Mouse (Mus musculus) lung, postnatal 0 days (tissue): Measurements from ENCODE around the gene Lce1b. TPM values are rescaled to one million over a fixed set of nuclear protein-coding genes. Genes with fewer than 3 reads are reported as not detected.
"Not testable (repeated sequence)": the region's sequence is repeated elsewhere in the genome, so short reads cannot be mapped to it uniquely, and the experiment has no call there.

ENCODE experiments used
- ATAC-seq: fragments of 200-750 bp; cut with Nextera tagmentation; 2 replicates; pipeline ENCODE4 v1.8.0; 2017; ENCODE audit warnings: moderate library complexity
- DNase-seq: peaks from one replicate; pipeline ENCODE4 v3.0.0-alpha.2; 2016; ENCODE audit warnings: low spot score
- H3K27ac ChIP-seq: fragments of 300-500 bp; sonication (generic); 2 replicates; pipeline ENCODE4 v1.5.1; 2014; ENCODE audit warnings: antibody characterized with exemption, mild to moderate bottlenecking, low read length, mixed read lengths
- H3K27me3 ChIP-seq: fragments of 300-500 bp; sonication (generic); replicated peaks from 2 replicates; pipeline ENCODE4 v1.6.1; 2014; ENCODE audit warnings: low read length, mixed read lengths; ENCODE audit not compliant: insufficient read depth
- H3K36me3 ChIP-seq: fragments of 300-500 bp; sonication (generic); 2 replicates; pipeline ENCODE4 v1.6.1; 2014; ENCODE audit warnings: low read length, mixed read lengths; ENCODE audit not compliant: insufficient read depth
- H3K4me1 ChIP-seq: fragments of 300-500 bp; sonication (generic); 2 replicates; pipeline ENCODE4 v1.6.1; 2014; ENCODE audit warnings: antibody characterized with exemption, low read depth, low read length, mixed read lengths; ENCODE audit not compliant: insufficient read depth
- H3K4me2 ChIP-seq: fragments of 300-500 bp; sonication (generic); replicated peaks from 2 replicates; pipeline ENCODE4 v1.6.1; 2014; ENCODE audit warnings: low read depth, mild to moderate bottlenecking, low read length, moderate library complexity, mixed read lengths
- H3K4me3 ChIP-seq: fragments of 300-500 bp; sonication (generic); 2 replicates; pipeline ENCODE4 v1.5.1; 2014; ENCODE audit warnings: low read depth, low read length
- H3K9ac ChIP-seq: fragments of 300-500 bp; sonication (generic); replicated peaks from 2 replicates; pipeline ENCODE4 v1.6.1; 2014; ENCODE audit warnings: low read depth, mild to moderate bottlenecking
- H3K9me3 ChIP-seq: fragments of 300-500 bp; sonication (generic); 2 replicates; pipeline ENCODE4 v1.6.1; 2016; ENCODE audit warnings: low read length, mixed read lengths
- CTCF ChIP-seq: IDR thresholded peaks from 2 replicates; pipeline ENCODE4 v1.5.1; 2016; ENCODE audit warnings: antibody characterized with exemption, mild to moderate bottlenecking
- EP300 ChIP-seq: IDR thresholded peaks from 2 replicates; pipeline ENCODE4 v1.6.1; 2016; ENCODE audit warnings: antibody characterized with exemption, mild to moderate bottlenecking, control low read depth
- WGBS: fragments of 180-500 bp; shearing (Covaris S2); extraction: QIAGEN DNeasy Blood & Tissue Kit; methylation state at CpG from one replicate; pipeline ENCODE4 v1.1.7; 2014; 5-methylcytosine and 5-hydroxymethylcytosine counted together
- polyA plus RNA-seq: library from polyadenylated mRNA; unstranded; fragments of >200 nt; fragmentation: Nextera tagmentation; extraction: Ambion mirVana; gene quantifications from 2 replicates; pipeline ENCODE4 v1.2.1, GENCODE M21; 2015

Lce1b gene
- polyA plus RNA-seq: not detected in 2 replicates

DNA sequence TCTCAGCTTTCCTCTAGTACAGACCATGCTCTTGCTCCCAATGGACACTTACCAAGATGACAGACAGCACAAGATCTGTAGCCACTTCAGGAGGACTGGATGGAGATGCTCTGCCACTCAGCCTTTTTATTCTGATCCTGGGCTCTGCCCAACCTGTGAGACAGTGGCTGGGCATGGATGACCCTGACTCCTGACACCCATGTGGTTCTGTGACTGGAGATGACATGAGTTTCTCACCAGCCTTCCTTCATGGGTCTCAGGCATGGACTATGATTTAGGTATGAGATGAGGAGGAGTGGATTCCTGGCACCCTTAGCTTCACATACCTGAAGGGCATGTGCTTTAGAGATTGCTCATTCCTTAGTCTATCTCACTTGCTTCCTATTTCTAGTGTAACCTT is at the start of gene Lce1b:
Gene Lce1b (minus strand): TSS at position 101 of the 400 bp plus-strand sequence.
- TF ChIP-seq EP300: no peak
- no peak for TF ChIP-seq CTCF
- Histone ChIP-seq H3K9ac (no peak within 1 kb of the TSS), H3K4me1 (no peaks in the 10 kb centered on the region)

DNA sequence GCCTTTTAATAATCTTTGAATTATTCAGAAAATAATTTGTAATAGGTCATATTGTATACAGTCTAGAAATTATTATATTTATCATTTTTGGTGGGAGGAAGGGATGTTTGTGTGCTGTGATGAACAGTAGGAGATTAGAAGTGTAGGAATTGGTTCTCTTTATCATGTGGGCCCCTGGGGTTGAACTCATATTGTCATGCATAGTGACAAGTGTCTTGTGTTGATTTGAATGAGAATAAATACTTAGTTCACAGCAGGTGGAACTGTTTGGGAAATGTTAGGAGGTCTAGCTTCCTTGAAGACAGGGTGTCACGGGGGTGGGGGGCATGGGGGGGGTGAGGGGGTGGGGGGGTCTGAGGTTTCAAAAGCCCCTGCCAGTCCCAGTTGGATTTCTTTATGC is 37.9 kb upstream of the Lce1b start:
- Histone ChIP-seq H3K27me3 (no peaks in the 10 kb centered on the region), H3K4me3 (no peak overlapping the region), H3K4me1 (no peaks in the 10 kb centered on the region), H3K9me3 (no peaks in the 10 kb centered on the region), H3K27ac (no peak overlapping the region), H3K36me3 (no peaks in the 10 kb centered on the region), H3K4me2 (no peak overlapping the region), H3K9ac (no peak overlapping the region)
- TF ChIP-seq CTCF (no peak), EP300 (no peak)
- DNase-seq: no peak
- no peak for ATAC-seq
- 22% methylated on average over 1 of the region's 1 CpGs for WGBS

More for the DNA sequence above, at the start of gene Lce1b:
- no peaks in the 10 kb centered on the region for H3K27me3 ChIP-seq
- H3K9me3 ChIP-seq: no peaks in the 10 kb centered on the region
- DNase-seq (no peak), ATAC-seq (no peak)
- H3K27ac ChIP-seq: no peak within 1 kb of the TSS
- no peaks in the 10 kb centered on the region for H3K36me3 ChIP-seq
- H3K4me2 ChIP-seq: no peak within 1 kb of the TSS
- H3K4me3 ChIP-seq: no peak within 1 kb of the TSS

DNA sequence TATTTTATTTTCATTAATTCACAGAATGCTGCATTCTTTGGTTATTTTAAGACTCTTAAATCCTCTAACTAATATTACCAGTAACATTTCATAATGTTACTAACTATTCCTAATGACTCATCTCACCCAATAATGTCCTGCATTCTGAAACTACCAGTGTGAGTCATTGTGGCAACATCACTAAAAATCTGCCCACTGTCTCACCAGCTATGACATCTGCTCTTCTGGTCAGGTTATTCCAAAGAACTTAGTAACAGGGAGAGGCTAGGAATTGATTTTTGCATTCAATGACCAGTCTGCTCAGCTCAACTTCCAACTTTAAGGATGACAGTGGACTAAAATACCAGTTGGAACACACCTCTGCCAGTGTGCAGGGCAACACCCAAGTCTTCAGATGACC is 35.0 kb upstream of the Lce1b start:
- H3K27ac ChIP-seq: no peak overlapping the region
- ATAC-seq (no peak), DNase-seq (no peak)
- H3K4me3 ChIP-seq: no peak overlapping the region
- TF ChIP-seq CTCF (no peak), EP300 (no peak)
- H3K4me2 ChIP-seq: no peak overlapping the region
- no peaks in the 10 kb centered on the region for H3K4me1 ChIP-seq
- H3K36me3 ChIP-seq: no peaks in the 10 kb centered on the region
- no peaks in the 10 kb centered on the region for H3K9me3 ChIP-seq
- no peaks in the 10 kb centered on the region for H3K27me3 ChIP-seq
- H3K9ac ChIP-seq: no peak overlapping the region

DNA sequence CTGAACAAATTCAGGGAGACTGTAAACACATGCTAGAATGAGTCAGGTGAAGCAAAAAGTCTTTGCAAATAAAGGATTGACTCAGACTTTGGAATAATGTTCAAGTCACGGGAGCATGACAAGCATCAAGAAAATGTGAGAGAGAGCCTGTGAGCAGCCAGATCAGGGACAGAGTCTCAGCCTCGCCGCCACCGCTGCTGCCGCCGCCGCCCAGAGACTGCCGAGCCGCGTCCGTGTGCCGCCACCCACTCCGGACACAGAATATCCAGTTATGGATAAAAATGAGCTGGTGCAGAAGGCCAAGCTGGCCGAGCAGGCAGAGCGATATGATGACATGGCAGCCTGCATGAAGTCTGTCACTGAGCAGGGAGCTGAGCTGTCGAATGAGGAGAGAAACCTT is 32.4 kb upstream of the Lce1b start:
- not testable (repeated sequence) for H3K36me3 ChIP-seq, H3K4me2 ChIP-seq, H3K9me3 ChIP-seq, H3K27me3 ChIP-seq, H3K4me1 ChIP-seq, H3K27ac ChIP-seq, DNase-seq, H3K9ac ChIP-seq, H3K4me3 ChIP-seq, ATAC-seq
- 50% methylated on average over 16 of the region's 16 CpGs for whole genome bisulfite sequencing

DNA sequence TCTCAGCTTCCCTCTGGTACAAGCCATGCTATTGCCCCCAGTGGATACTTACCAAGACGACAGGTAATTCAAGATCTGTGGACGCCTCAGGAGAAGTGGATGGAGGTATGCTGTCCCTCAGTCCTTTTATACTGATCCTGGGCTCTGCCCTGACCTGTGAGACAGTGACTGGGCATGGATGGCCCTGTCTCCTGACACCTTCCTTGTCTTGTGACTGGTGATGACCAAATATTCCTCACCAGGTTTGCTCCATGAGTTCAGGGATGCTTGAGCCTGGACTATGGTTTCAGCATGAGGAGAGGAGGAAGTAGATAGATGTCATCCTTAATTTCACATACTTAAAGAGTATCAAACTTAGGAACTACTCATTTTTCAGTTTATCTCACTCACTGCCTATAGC is 30.4 kb upstream of the Lce1b start, which contains the start of gene Lce1d:
Gene Lce1d (minus strand): TSS at position 101 of the 400 bp plus-strand sequence.
- Histone ChIP-seq H3K9me3 (no peaks in the 10 kb centered on the region), H3K36me3 (no peaks in the 10 kb centered on the region), H3K27me3 (no peaks in the 10 kb centered on the region), H3K27ac (no peak within 1 kb of the TSS), H3K4me3 (no peak within 1 kb of the TSS), H3K4me2 (no peak within 1 kb of the TSS), H3K4me1 (no peaks in the 10 kb centered on the region), H3K9ac (no peak within 1 kb of the TSS)
- DNase-seq: no peak
- 48% methylated on average over 2 of the region's 2 CpGs for WGBS
- ATAC-seq: no peak
- TF ChIP-seq CTCF (no peak), EP300 (no peak)

DNA sequence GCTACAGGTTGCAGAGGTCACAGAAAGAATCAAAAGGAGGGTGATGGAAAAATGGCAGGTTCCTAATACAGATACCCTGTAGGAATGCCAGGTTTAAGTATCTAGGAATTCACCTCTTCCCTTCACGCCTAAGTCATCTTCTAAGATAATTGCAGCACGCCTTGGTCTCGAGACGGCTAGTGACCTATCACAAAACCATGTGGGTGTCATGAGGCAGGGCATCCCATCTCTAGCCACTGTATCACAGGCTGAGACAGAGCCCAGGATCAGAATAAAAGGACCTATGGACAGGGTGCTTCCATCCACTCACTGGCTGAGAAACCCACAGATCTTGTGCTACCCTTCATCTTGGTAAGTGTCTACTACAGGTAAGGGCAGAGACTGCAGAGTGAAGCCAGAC is 22.2 kb upstream of the Lce1b start, which contains the start of gene Lce1c:
Gene Lce1c (plus strand): TSS at position 301 of the 400 bp plus-strand sequence.
- no peak for ATAC-seq
- H3K27ac ChIP-seq: no peak within 1 kb of the TSS
- no peaks in the 10 kb centered on the region for H3K36me3 ChIP-seq
- H3K9ac ChIP-seq: no peak within 1 kb of the TSS
- DNase-seq: no peak
- no peak within 1 kb of the TSS for H3K4me3 ChIP-seq
- H3K4me2 ChIP-seq: no peak within 1 kb of the TSS
- 86% methylated on average over 4 of the region's 4 CpGs for WGBS
- no peaks in the 10 kb centered on the region for H3K4me1 ChIP-seq
- no peaks in the 10 kb centered on the region for H3K9me3 ChIP-seq
- H3K27me3 ChIP-seq: no peaks in the 10 kb centered on the region
- TF ChIP-seq CTCF (no peak), EP300 (no peak)

DNA sequence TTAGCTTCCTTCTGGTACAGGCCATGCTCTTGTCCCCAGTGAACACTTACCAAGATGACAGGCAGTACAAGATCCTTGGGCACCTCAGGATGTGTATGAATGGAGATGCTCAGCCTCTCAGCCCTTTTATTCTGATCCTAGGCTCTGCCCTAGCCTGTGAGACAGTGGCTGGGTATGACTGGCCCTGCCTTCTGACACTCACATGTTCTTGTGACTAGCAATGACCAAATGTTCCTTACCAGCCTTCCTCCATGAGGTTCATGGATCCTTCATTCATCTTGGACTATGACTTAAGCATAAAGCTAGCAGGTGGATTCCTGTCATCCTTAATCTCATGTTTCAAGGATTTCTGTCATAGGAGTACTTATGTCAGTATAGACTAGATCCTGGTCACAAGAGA is 13.5 kb upstream of the Lce1b start, which contains the start of gene Lce1a2:
Gene Lce1a2 (minus strand): TSS at position 101 of the 400 bp plus-strand sequence.
- Histone ChIP-seq H3K9me3 (no peaks in the 10 kb centered on the region), H3K27ac (no peak within 1 kb of the TSS), H3K4me2 (no peak within 1 kb of the TSS), H3K9ac (no peak within 1 kb of the TSS), H3K27me3 (no peaks in the 10 kb centered on the region), H3K36me3 (no peaks in the 10 kb centered on the region), H3K4me1 (no peaks in the 10 kb centered on the region), H3K4me3 (no peak within 1 kb of the TSS)
- DNase-seq (no peak), ATAC-seq (no peak)
- TF ChIP-seq CTCF: no peak
- no peak for TF ChIP-seq EP300
